8 mouse cellular contexts compared by ENCODE assay signal in genomic region chr7:58770254-58770653, GRCm38 (mm10).
DNase-seq lines count a peak whose midpoint lies in the region; ATAC-seq and TF ChIP-seq lines count a peak whose summit lies in the region.

No protein-coding gene starts in this region.

- H3K4me1 ChIP-seq in forebrain, embryonic 14.5 days (ENCODE audit: control insufficient read depth, insufficient read depth, low read length): 0 out of 2 replicates have a peak, but pooled peaks cover 2% of the 10 kb centered on the region
- H3K4me1 ChIP-seq in stomach, postnatal 0 days (replicated peaks; ENCODE audit: control insufficient read depth, insufficient read depth): no peaks in the 10 kb centered on the region

- peak; percentile 76 for TF ChIP-seq CTCF in stomach, postnatal 0 days (IDR thresholded peaks at IDR 0.05; ENCODE audit: low read depth)

- 84% methylated on average over 3 of the region's 3 CpGs for WGBS in forebrain, embryonic 14.5 days
- WGBS in stomach, postnatal 0 days: 81% methylated on average over 3 of the region's 3 CpGs

- peak; percentile 54 for ATAC-seq in frontal cortex, adult (ENCODE audit: low TSS enrichment)
- ATAC-seq in forebrain, embryonic 14.5 days: peak; percentile 54; the same call in 1 of the 2 replicates
- no peak for ATAC-seq in stomach, postnatal 0 days (ENCODE audit: low FRiP score, low TSS enrichment)

- H3K27me3 ChIP-seq in forebrain, embryonic 14.5 days (replicated peaks; ENCODE audit: control insufficient read depth, insufficient read depth, low read length): no peaks in the 10 kb centered on the region
- H3K27me3 ChIP-seq in stomach, postnatal 0 days (ENCODE audit: control insufficient read depth, insufficient read depth, low read length): no peaks in the 10 kb centered on the region

- H3K9me3 ChIP-seq in forebrain, embryonic 14.5 days (replicated peaks; ENCODE audit: control insufficient read depth, low read length): no peaks in the 10 kb centered on the region
- H3K9me3 ChIP-seq in stomach, postnatal 0 days (ENCODE audit: control insufficient read depth, low read length): no peaks in the 10 kb centered on the region

- no peak overlapping the region for H3K4me2 ChIP-seq in forebrain, embryonic 14.5 days (ENCODE audit: low read length)
- no peak overlapping the region for H3K4me2 ChIP-seq in stomach, postnatal 0 days (replicated peaks; ENCODE audit: low read depth)

- TF ChIP-seq EP300 in stomach, postnatal 0 days (optimal IDR thresholded peaks at IDR 0.05): no peak

- no peak for DNase-seq in frontal cortex, postnatal 14 days (ENCODE audit: low spot score in 2 of 2)
- DNase-seq in right cerebral cortex, postnatal 14 days: peak; percentile 25
- DNase-seq in right cerebral cortex, adult 2 months (ENCODE audit: low spot score in 2 of 2): no peak
- peak; percentile 61 for DNase-seq in forebrain, embryonic 14.5 days (ENCODE audit: low spot score)
- DNase-seq in lung, postnatal 14 days: peak; percentile 28
- no peak for DNase-seq in stomach, postnatal 0 days (ENCODE audit: low spot score)
- DNase-seq in urinary bladder, postnatal 36 days (ENCODE audit: low spot score in 2 of 2): no peak

- no peaks in the 10 kb centered on the region for H3K36me3 ChIP-seq in forebrain, embryonic 14.5 days (ENCODE audit: control insufficient read depth, insufficient read depth, low read length)
- H3K36me3 ChIP-seq in stomach, postnatal 0 days (ENCODE audit: control insufficient read depth, insufficient read depth, low read length): no peaks in the 10 kb centered on the region

- H3K27ac ChIP-seq in forebrain, embryonic 14.5 days (ENCODE audit: low read depth, low read length): no peak overlapping the region
- no peak overlapping the region for H3K27ac ChIP-seq in stomach, postnatal 0 days (replicated peaks)

- no peak overlapping the region for H3K4me3 ChIP-seq in forebrain, embryonic 14.5 days (ENCODE audit: low read depth, low read length)
- no peak overlapping the region for H3K4me3 ChIP-seq in stomach, postnatal 0 days (ENCODE audit: low read depth, low read length)

- no peak overlapping the region for H3K9ac ChIP-seq in forebrain, embryonic 14.5 days (ENCODE audit: low read length)
- H3K9ac ChIP-seq in stomach, postnatal 0 days (ENCODE audit: low read length): no peak overlapping the region

Comparison
In these comparisons a context has a peak if more than half of its experiments do, and no peak if none do; other contexts are left out.
1. DNase-seq: peak in right cerebral cortex, postnatal 14 days (single experiment), forebrain, embryonic 14.5 days (single experiment) and lung, postnatal 14 days (single experiment); none in frontal cortex, postnatal 14 days (0 of 2), right cerebral cortex, adult 2 months (0 of 2), stomach, postnatal 0 days (single experiment) and urinary bladder, postnatal 36 days (0 of 2).